Mouse (Mus musculus) ES-E14 (cell line): ENCODE data around the gene 4930407I10Rik. TPM values are rescaled to one million over a fixed set of nuclear protein-coding genes. Genes with fewer than 3 reads are reported as not detected.
A peak's percentile ranks its signal among the peaks of the same experiment; 100 is the strongest.

Source experiments
- DNase-seq: peaks from one replicate; pipeline ENCODE4 v3.0.0-alpha.2; 2013; ENCODE audit warnings: low read depth, low spot score
- H3K27ac ChIP-seq: 2 replicates; pipeline ENCODE4 v1.5.1; 2012; ENCODE audit warnings: low read depth, mild to moderate bottlenecking, low read length, moderate library complexity, mixed read lengths; ENCODE audit not compliant: poor library complexity, insufficient read depth, severe bottlenecking
- H3K36me3 ChIP-seq: 2 replicates; pipeline ENCODE4 v1.6.1; 2012; ENCODE audit warnings: mild to moderate bottlenecking, low read length, moderate library complexity, mixed read lengths; ENCODE audit not compliant: control insufficient read depth, poor library complexity, insufficient read depth, severe bottlenecking
- H3K4me1 ChIP-seq, 2 experiments: fragments of 150-350 bp in 1 of 2; sonication (generic) in 1 of 2; 2 replicates each; pipeline ENCODE4 v1.6.1; 2012; ENCODE audit warnings: low read length in 2 of 2, mild to moderate bottlenecking in 1 of 2, mixed read lengths in 1 of 2; ENCODE audit not compliant: control insufficient read depth in 2 of 2, insufficient read depth in 2 of 2, poor library complexity in 1 of 2
- H3K4me3 ChIP-seq, 2 experiments: fragments of 150-350 bp in 1 of 2; sonication (generic) in 1 of 2; 2 replicates each; pipeline ENCODE4 v1.5.1; 2012; ENCODE audit warnings: low read length in 2 of 2, low read depth in 1 of 2, mild to moderate bottlenecking in 1 of 2, mixed read lengths in 1 of 2; ENCODE audit not compliant: insufficient read depth in 1 of 2, poor library complexity in 1 of 2, severe bottlenecking in 1 of 2
- H3K9ac ChIP-seq: 2 replicates; pipeline ENCODE4 v1.6.1; 2012; ENCODE audit warnings: low read depth, mild to moderate bottlenecking, low read length, mixed read lengths; ENCODE audit not compliant: poor library complexity, insufficient read depth, severe bottlenecking
- H3K9me3 ChIP-seq: fragments of 150-350 bp; sonication (generic); 2 replicates; pipeline ENCODE4 v1.6.1; 2012; ENCODE audit warnings: low read depth, mild to moderate bottlenecking, low read length; ENCODE audit not compliant: control insufficient read depth, insufficient read depth
- CHD2 ChIP-seq: IDR thresholded peaks from 2 replicates; pipeline ENCODE4 v1.6.1; 2014; ENCODE audit warnings: mild to moderate bottlenecking, low read depth, low read length, inconsistent platforms
- HCFC1 ChIP-seq: IDR thresholded peaks from 2 replicates; pipeline ENCODE4 v1.6.1; 2012; ENCODE audit warnings: low read length, inconsistent platforms, borderline replicate concordance; ENCODE audit not compliant: insufficient read depth
- MAFK ChIP-seq: IDR thresholded peaks from 2 replicates; pipeline ENCODE4 v1.6.1; 2014; ENCODE audit warnings: mild to moderate bottlenecking, low read depth, low read length, inconsistent platforms; ENCODE audit not compliant: insufficient read depth
- ZC3H11A ChIP-seq: IDR thresholded peaks from 2 replicates; pipeline ENCODE4 v1.6.1; 2012; ENCODE audit warnings: low read depth, mild to moderate bottlenecking, inconsistent platforms, low read length, borderline replicate concordance
- ZNF384 ChIP-seq: IDR thresholded peaks from 2 replicates; pipeline ENCODE4 v1.6.1; 2012; ENCODE audit warnings: low read depth, low read length, inconsistent platforms
- in situ Hi-C, 2 experiments: fragments of 600-800 bp; cut with MboI; formaldehyde crosslinking; loops; one replicate each; pipeline ENCODE4 v1.15.1; 2025; ENCODE audit warnings: low sequenced_read_pairs in 2 of 2, inconsistent platforms in 1 of 2; ENCODE audit not compliant: unreplicated experiment in 2 of 2
- total RNA-seq: library from RNA; depleted of rRNA; stranded (reverse); fragments of 300-350 nt; gene quantifications from 2 replicates; pipeline ENCODE4 v1.2.3, GENCODE M21; 2012; rRNA removed

4930407I10Rik gene
- not detected in 2 replicates for total RNA-seq

GRCm38 (mm10) chr15:82058719-82059201 lies at the start of gene 4930407I10Rik:
TSS of gene 4930407I10Rik (plus strand) at chr15:82059151.
- in situ Hi-C loops, result loop anchor here in 1 of 2 experiments (25.0 kb wide), 1 partner anchor 179 kb away; the partner anchor contains the start of gene Cenpm
- Histone ChIP-seq H3K4me3 (no peak within 1 kb of the TSS), H3K27ac (no peak within 1 kb of the TSS; the same call in 1 of the 2 replicates), H3K36me3 (no peaks in the 10 kb centered on the region), H3K9me3 (no peaks in the 10 kb centered on the region), H3K9ac (no peak within 1 kb of the TSS), H3K4me1 (no peaks in the 10 kb centered on the region)
- DNase-seq, result no peak
- TF ChIP-seq ZNF384 (no peak), ZC3H11A (no peak), HCFC1 (no peak), MAFK (no peak), CHD2 (no peak)

- TF ChIP-seq ZC3H11A (no peak), ZNF384 (no peak), CHD2 (no peak), HCFC1 (no peak), MAFK (no peak)
- Histone ChIP-seq H3K9me3 (no peaks in the 10 kb centered on the region), H3K36me3 (peaks cover 3% of the 10 kb centered on the region; the same call in 1 of the 2 replicates), H3K27ac (no peak overlapping the region), H3K4me3 (no peak overlapping the region), H3K9ac (no peak overlapping the region), H3K4me1 (no peaks in the 10 kb centered on the region; a peak in 1 of 4 replicates)
- no peak for DNase-seq
- in situ Hi-C loops, result no loop called here
These were observed 47.0 kb upstream of the 4930407I10Rik start for GRCm38 (mm10) chr15:82011947-82012346.

GRCm38 (mm10) chr15:82014745-82015391 lies 44.1 kb upstream of the 4930407I10Rik start:
- Histone ChIP-seq H3K4me1 (no peaks in the 10 kb centered on the region; a peak in 2 of 4 replicates), H3K9me3 (no peaks in the 10 kb centered on the region), H3K36me3 (peaks cover 6% of the 10 kb centered on the region), H3K4me3 (peak overlapping the region; percentile 84 to 90), H3K27ac (no peak overlapping the region), H3K9ac (peak overlapping the region; percentile 84)
- DNase-seq, result no peak
- TF ChIP-seq ZNF384, result no peak
- TF ChIP-seq MAFK, result no peak
- no peak for TF ChIP-seq ZC3H11A
- TF ChIP-seq CHD2, result no peak
- in situ Hi-C loops, result no loop called here

GRCm38 (mm10) chr15:82015392-82016100 lies 43.4 kb upstream of the 4930407I10Rik start:
- Histone ChIP-seq H3K4me3 (peak overlapping the region; percentile 84 to 90), H3K9me3 (no peaks in the 10 kb centered on the region), H3K4me1 (no peaks in the 10 kb centered on the region; a peak in 2 of 4 replicates), H3K27ac (no peak overlapping the region), H3K9ac (peak overlapping the region; percentile 84), H3K36me3 (peaks cover 6% of the 10 kb centered on the region)
- no peak for DNase-seq
- TF ChIP-seq ZNF384 (no peak), HCFC1 (no peak), MAFK (no peak), ZC3H11A (no peak), CHD2 (no peak)
- in situ Hi-C loops, result no loop called here
